Mouse (Mus musculus): ENCODE data around the gene Phrf1.

The Phrf1 gene

DNA sequence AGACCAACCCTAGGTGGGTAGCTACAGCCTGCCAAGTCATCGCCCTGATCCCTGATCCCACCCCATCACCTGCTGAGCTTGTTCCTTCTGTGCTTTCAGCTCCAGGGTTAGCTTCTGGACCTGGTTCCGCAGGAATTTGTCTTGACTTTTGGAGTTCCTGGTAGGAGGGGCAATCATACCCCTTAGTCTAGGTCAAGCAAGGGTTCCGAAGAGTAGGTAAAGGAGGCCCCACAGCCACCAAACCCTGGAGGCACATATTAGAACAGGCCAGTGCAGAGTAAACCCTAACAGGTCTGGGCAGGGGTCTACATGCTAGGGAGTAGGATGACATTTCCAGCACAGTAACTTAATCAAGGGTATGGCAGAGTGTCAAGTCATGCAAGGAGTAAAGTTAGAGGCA lies 15.5 kb upstream of the Phrf1 start:
- DNase-seq (ENCODE audit: low spot score in 2 of 2): no peak

DNA sequence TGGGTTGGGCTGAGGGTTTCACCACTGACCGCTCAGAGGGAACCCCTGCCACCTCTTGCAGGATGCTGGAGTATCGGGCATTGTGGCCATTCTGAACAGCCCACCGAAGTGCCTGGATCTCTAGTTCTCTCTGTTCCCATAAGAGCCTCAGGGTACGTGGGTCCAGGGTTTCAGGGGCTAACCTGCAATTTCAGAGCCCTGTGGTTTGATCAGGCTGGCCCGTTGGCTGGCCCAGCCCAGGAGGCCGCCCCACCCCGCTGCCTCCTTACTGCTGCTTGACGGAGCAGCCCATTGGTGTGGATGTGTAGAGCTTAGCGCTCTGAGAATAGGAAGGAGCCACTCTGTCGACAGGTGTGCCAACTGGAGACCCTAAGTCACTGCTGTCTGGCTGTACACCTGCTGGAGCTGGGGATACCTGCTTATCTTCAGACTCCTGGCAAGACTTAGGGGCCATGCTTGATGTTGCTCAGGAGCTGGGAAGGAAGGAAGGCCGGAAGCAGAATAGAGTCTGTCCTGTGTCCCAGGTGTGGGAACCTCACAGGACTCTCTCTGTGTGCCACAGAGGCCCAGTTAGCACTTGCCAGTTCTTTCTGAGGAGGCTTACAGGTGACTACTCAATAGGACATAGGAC lies 14.9 kb upstream of the Phrf1 start, which contains the start of gene Lmntd2:
Gene Lmntd2 (minus strand): TSS at position 476 of the 631 bp plus-strand sequence.
- peak in 1 of 2 experiments; percentile 66 for DNase-seq (ENCODE audit: low spot score in 2 of 2)

DNA sequence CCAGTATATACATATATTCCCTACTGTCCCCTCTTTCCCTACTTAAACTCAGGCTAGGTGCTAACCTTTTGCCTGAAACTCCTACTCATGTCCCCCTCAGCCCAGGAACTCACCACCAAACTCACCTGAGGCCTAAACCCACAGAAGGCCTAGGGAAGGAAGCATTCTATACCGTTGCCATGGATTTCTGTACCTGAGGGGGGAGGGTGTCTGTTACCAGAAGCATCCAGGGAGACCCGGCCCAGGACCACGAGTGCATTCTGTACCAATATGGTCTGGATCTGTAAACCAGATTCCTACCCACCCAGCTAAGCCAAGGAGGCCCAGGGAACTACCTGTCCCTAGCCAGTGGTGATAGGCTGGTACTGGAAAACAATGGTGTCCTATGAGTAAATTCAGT lies 14.3 kb upstream of the Phrf1 start:
- peak in 1 of 2 experiments; percentile 61 for DNase-seq (ENCODE audit: low spot score in 2 of 2)

DNA sequence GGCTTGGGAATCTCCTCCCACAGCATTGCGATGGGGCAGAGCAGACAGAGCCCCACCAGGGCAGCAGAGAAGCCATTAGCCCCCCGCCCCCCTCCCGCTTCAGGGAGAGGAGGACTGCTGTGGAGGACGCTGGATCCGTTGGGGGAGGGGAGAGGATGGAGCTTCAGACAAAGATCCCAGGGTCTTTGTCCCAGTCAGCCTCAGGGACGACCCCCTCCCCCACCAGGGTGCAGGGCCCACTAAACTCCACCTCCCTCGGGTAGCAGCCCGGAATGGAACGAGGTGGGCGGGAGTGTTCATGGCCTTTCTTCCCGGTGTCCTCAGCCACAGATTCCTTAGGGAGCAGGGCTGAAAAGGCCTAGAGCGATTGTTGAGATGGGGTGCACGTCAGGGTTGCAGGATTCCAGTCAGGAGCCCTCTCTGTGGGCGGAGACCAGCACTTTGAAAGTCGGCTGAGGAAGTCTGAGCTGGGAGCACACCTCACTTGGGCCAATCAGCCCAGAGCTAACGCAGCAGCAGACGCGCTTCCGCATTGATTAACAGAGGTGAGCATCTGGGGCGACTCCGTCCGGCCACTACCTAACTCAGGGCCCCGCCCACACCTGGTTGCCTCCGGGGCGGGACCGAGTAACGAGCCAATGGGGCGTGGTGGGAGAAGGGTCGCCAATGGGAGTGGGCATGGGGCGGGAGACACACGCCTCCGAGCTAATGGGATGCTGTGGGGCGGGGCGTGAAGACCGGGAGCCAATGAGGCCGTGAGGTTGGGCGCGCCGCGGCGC lies 13.3 kb upstream of the Phrf1 start, which contains the start of gene Rassf7:
Gene Rassf7 (plus strand): TSS at position 760 of the 779 bp plus-strand sequence.
- DNase-seq (ENCODE audit: low spot score in 2 of 2): peak; percentile 95 to 96

DNA sequence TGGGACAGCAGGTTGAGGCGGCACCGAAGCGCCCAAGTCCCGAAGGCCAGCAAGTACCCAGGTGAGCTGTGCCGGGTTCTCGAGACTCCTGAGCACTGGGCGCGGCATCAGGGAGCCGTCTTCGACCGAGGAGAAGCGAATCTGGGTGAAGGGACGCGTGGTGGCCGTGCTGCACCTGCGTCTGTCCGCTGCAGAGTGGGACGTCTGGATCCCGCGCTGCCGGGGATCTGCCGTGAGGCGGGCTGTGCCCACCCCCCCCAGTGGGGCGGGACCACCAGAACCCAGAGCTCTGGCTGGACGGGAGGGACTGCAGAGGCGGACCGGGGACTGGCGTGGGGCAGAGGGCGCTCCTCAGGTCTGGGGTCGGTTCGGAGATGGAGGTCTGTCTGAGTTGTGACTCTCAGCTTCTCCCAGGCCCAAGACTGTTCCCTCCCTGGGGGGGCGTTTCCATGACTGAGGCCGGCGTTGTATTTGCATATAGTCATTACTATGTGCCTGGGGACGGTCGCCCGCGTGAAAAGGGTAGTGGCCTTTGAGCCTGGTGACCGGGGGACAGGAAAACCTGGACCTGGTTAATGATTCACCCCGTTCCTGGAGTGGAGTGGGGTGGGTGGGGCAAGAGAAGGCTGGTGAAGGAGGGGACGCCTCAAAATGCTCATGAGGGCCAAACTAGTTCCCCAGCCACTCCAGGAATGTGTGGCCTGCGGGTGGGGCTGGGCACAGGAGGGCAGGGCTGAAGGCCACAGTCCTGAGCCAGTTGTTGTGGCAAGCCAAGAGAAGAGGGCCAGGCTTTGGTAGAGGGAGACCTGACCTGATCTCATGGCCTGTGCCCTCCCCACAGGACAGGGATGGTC lies 12.5 kb upstream of the Phrf1 start:
- peak; percentile 68 to 82 for DNase-seq (ENCODE audit: low spot score in 2 of 2)

DNA sequence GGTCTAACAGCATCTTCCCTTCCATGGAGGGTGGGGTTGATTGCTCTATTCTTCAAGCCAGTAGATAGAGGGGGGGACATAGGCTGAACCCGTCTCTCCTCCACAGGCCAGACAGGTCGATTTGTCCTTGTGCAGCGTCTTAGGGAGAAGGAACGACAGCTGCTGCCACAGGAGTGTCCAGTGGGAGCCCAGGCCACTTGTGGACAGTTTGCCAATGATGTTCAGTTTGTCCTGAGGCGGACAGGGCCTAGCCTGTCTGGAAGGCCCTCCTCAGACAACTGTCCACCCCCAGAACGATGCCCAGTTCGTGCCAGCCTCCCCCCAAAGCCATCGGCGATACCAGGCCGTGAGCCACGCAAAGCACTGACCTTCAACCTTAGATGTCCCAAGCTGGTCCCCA lies 11.7 kb upstream of the Phrf1 start:
- peak in 1 of 2 experiments; percentile 65 for DNase-seq (ENCODE audit: low spot score in 2 of 2)

DNA sequence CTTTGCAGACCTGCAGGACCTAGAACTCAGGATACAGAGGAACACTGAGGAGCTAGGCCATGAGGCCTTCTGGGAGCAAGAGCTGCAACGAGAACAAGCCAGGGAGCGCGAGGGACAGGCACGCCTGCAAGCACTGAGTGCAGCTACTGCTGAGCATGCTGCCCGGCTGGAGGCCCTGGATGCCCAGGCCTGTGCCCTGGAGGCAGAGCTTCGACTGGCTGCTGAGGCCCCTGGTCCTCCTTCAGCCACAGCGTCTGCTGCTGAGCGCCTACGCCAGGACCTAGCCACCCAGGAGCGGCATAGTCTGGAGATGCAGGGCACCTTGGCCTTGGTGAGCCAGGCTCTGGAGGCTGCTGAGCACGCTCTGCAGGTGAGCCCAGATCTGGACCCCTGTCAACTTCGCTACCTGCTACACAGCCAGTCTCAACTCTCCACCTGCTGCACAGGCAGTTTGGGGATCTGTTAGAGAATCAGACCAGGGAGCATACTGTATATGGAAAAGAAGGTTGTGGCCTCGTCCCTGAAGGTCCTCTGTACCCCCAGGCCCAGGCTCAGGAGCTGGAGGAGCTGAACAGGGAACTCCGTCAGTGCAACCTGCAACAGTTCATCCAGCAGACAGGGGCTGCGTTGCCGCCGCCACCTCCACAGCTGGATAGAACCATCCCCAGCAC lies 11.1 kb upstream of the Phrf1 start:
- DNase-seq (ENCODE audit: low spot score in 2 of 2): peak in 1 of 2 experiments; percentile 60

DNA sequence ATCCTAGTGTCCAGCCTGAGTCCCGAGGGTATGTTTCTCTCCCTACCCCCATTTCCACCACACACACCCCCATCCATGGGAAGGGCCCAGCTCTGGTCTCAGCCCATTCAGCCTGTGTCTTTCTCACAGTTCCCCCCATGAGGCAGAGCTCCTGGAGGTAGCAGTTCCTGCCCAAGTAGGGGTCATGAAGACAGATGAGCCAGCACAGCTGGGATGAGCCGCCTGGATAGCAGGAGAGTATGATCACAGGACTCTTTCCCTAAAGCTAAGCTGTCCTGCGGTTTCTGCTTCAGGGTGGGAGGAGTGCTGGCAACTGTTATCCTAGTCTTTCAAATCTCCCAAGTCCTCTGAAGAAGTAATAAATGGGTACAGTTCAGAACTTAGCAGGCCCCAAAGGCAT lies 10.4 kb upstream of the Phrf1 start:
- DNase-seq (ENCODE audit: low spot score in 2 of 2): peak in 1 of 2 experiments; percentile 60

DNA sequence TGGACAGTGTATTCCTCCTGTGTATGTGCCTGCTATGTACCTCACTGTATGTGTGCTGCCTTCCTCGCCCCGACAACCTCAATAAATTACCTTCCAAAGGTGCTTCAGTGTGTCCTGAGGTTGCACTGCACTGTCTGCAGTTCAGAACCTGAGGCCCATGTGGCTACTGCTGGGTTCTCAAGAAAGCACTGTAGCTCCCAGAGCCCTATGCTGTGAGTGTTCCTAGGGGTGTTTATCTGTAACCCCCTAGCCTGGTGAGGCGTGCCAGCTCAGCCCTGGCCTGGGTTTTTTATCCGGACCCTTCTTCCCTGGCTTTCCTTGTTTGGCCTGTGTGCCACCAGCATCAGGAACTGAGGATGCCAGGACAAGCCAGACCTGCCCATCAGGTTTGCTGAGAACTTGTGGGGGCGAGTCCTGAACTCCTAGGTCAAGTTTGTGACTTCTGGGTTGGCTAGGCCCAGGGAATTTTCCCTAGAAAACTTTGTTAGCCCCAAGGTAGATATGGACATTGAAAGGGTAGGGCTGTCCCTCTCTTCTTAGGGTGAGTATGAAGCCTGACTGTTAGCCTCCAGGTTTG lies 9.9 kb upstream of the Phrf1 start:
- DNase-seq (ENCODE audit: low spot score in 2 of 2): peak in 1 of 2 experiments; percentile 62

DNA sequence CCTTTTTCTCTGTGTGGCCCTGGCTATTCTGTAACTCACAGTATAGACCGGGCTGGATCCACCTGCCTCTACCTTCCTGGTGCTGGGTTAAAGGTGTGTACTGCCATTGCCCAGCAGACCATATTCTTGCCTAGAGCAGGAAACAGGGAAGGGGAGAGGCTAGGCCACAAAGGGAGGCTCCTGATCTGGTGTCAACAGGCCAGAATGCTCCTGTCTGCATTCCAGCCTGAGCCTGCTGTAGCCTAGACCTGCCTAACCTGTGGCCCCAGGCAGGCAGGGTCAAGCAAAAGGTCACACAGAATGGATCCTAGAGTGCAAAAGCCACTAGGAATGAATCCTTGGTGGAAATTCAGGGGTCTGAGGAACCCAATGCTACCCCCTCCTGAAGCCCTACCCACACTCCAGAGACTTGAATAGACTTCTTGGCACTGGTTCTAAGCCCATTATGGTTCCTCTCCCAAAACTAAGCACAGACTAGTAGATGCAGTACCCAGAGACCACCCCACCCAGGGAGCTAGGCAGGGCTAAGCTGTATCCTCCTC lies 9.0 kb upstream of the Phrf1 start:
- DNase-seq (ENCODE audit: low spot score in 2 of 2): peak in 1 of 2 experiments; percentile 56

DNA sequence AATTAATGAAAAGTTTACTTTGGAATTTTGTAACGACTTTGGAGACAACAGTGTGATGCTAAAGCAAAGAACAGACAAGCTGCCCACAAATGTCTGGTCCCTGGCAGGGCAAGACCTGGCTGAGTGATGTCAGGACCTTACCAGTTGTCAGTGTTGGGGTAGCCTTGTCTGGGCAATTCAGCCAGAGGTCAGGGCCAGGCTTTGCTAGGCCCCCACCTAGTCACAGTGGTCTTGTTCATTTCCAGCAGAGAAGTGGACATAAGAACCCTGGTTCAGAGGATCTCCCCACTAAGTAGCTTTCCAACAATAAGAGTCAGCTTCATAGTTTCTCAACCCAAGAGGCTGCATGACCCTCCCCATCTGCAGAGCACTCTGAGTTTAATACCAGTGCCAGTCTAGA lies 8.2 kb upstream of the Phrf1 start:
- DNase-seq (ENCODE audit: low spot score in 2 of 2): peak in 1 of 2 experiments; percentile 57

DNA sequence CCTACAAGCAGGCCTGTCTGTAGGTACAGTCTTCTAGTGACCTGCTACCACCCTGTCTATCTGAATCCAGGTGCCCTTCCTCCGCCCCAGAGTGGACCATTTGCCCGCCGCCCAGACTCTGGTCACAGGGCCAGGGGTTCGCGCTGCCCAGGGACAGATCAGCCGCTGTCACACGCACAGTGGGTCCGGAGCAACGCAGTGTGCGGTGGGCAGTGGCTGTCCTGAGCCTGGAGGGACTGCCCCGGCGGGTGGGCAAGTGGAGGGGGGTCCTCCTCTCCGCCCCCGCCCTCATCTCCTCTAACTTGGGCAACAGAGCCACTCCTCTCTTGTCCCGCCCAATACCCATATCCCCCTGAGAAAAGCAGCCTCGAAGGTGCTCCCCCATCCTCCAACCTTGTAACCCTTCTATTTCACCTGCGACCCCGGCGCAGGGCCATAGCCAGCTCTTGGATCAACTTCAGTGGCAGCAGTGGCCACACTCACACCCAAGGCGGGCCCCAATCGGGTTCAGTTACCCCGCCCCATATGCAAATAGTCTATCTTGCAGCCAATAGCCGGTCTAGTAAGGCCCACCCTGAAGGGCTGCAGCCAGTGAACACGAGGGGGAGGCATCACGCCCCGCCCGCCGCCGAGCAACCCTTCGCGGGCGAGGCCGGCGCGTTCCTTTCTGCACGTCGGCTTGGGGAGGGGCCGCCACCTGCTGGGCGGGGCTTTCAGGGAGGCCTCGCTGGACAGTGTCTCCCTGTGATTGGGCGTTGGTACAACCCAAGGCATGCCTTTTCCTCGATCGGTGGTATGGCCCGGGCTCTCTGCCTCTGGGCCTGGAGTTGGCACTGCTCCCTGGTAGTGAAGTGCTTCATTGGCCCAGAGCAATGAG lies 7.1 kb upstream of the Phrf1 start:
- DNase-seq (ENCODE audit: low spot score in 2 of 2): peak; percentile 98

DNA sequence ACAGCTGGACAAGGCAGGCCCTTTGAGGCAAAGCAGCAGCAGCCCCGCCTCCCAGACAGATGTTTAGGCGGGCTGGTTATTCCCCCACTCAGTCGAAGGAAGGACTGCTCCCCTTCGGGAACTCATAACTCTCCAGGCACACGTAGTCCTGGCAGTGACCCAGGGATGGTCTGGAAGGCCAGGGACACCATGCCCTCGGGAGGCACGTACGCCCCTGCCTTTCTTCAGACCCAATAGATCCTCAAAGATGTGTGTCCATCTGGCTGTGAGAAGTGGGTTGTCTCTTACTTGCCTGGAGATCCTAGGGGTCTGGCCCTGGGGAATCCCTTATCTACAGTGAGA lies 6.5 kb upstream of the Phrf1 start:
- no peak for DNase-seq (ENCODE audit: low spot score in 2 of 2)

DNA sequence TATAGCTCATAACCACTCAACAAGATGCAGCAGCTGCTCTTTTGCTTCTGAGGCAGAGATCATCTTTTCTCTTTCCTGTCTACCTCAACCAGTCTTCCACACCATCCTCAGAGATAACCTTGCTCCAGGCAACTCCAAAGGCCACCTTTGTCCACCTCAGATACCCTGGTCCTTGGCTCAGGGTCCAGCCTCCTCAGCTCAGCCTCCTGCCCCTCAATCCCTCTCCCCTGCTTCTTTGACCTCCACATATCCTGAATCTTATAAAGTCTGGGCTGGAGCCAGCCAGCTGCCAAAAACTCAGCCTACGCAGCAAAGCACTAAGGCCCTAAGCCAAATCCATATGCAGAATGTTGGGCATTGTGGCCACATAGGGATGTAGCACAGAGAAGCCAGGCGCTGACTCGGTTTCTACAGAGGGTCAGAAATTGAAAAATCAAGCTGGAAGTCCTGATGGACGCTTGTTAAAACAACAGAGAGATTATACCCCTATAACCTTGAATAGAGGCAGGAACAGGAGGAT lies 5.8 kb upstream of the Phrf1 start:
- DNase-seq (ENCODE audit: low spot score in 2 of 2): no peak

DNA sequence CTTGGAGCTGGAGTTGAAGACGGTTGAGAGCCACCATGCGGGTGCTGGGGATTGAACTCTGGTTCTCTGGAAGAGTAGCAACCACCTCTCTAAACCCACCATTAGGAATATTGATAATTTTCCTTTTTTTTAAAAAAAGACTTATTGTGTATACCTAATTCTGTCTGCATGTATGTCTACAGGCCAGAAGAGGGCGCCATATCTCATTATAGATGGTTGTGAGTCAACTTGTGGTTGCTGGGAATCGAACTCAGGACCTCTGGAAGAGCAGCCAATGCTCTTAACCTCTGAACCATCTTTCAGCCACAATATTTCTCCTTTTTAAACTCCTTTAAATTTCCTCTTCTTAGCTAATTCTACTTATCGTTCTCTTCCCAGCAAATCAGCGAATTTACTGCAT lies 2.0 kb upstream of the Phrf1 start:
- DNase-seq (ENCODE audit: low spot score in 2 of 2): no peak

DNA sequence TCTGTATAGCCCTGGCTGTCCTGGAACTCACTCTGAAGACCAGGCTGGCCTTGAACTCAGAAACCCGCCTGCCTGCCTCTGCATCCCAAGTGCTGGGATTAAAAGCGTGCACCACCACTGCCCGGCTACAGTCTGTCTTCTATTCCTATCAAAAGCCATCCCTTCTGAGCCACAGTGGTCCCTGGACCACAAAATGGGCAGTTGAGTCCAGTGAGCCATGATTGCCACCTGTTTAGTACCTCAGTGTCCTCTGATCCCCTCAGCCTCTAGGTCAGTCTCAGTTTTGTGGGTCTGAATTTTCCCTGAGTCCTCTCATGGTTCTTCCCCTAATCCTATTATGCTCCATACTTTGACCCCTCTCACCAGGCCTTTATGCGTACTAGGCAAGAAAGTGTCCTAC lies 788 bp upstream of the Phrf1 start:
- DNase-seq (ENCODE audit: low spot score in 2 of 2): no peak

DNA sequence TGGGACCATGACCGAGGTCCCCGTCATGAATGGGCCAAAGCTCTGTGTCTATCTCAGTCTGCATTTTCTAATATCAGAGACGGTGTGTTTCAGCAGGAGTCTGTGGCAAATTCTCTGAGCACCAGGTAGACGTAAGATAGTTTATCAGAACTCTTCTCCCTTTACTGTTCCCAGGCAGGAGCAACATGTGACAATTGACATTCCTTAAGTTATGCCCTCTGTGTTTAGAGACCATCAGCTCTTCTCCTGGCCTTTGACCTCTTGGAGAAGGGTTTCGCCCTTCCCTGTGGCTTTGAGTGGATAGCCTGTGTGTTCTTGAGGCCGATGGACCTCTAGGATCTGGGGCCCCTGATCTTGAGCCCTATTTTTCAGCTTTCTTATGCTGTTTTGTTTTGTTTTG lies 1.1 kb downstream of the Phrf1 start:
- DNase-seq (ENCODE audit: low spot score in 2 of 2): no peak

DNA sequence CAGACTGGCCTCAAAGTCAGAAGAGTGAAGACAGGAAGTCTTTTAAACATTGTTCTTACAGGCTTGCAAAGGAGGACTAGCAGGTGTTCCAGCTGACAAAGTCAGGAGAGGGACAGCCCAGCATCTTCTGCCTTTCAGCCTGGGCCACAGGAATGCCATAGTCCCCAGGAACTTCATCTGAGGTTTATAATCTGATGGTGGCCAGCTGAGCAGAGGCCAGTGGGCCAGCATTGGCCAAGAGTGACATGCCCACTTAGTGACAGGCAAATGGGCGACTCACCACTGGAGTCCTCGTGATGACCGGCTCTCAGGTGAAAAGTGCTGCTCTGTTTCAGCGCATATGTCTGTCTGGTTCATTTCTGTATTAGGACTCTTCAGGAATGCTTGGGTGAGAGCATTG lies 2.0 kb downstream of the Phrf1 start:
- DNase-seq (ENCODE audit: low spot score in 2 of 2): no peak

DNA sequence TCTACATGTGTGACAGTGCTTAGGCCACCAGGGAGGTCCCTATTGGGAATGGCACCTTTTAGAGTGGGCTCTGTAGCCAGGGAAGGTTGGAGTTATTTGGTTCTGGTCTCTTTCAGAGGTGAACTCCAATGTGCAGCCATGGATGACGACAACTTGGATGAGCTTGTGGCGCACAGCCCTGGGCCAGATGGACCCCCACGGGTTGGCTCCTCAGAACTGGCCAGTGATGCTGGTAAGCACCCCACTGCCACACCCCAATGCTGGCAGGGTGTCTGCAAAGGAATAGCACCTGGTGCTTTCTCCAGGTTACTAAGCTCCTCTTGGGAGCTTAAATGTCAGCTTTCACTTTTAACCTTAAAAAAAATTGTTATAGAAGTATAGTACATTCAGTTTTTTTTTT lies 2.5 kb downstream of the Phrf1 start:
- DNase-seq (ENCODE audit: low spot score in 2 of 2): no peak

DNA sequence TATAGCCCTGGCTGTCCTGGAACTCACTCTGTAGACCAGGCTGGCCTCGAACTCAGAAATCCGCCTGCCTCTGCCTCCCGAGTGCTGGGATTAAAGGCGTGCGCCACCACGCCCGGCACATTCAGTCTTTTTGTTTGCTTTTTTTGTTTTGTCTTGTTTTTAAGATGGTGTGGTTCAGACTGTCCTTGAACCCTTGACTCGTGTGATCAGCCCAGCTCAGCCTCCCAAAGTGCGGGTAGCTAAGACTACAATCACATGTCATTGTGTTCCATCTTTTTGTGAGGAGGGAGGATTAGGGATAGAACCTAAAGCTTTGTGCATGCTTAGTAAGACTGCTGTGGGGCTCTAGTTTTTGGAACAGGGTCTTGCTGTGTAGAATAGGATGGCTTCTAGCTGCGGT lies 3.0 kb downstream of the Phrf1 start:
- DNase-seq (ENCODE audit: low spot score in 2 of 2): no peak
